Mouse (Mus musculus) lung, postnatal 4 days (tissue): ENCODE results near the gene Ksr1.

Experiments
- DNase-seq, 2 experiments: peaks; one replicate each; pipeline ENCODE4 v3.0.0; 2021

Gene Ksr1

GRCm38 (mm10) chr11:79062897-79063296 is 83.3 kb downstream of the Ksr1 start:
- no peak for DNase-seq

GRCm38 (mm10) chr11:79061839-79062238 is 84.4 kb downstream of the Ksr1 start:
- no peak for DNase-seq

- no peak for DNase-seq
These were observed 86.4 kb downstream of the Ksr1 start for GRCm38 (mm10) chr11:79059850-79060249.

DNA sequence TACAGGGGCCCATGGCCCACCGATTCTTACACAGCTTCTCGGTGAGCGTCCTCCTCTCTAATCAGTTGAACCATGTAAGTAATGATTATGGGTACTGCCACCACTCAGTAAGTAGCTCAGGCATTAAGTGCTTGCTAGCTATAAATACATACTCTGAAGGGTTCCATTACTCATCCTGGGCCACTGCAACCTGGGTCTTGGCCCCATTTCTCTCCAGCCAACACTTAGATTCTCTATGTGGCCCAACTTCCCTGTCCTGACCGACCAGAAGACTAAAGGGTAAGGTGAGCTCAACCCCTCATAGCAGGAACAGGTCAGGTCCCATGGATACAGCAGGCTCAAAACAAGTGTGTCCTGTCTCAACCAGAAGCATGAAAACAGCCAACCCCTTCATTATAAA is 87.1 kb downstream of the Ksr1 start:
- DNase-seq: no peak

GRCm38 (mm10) chr11:79058610-79059009 is 87.6 kb downstream of the Ksr1 start:
- no peak for DNase-seq

DNA sequence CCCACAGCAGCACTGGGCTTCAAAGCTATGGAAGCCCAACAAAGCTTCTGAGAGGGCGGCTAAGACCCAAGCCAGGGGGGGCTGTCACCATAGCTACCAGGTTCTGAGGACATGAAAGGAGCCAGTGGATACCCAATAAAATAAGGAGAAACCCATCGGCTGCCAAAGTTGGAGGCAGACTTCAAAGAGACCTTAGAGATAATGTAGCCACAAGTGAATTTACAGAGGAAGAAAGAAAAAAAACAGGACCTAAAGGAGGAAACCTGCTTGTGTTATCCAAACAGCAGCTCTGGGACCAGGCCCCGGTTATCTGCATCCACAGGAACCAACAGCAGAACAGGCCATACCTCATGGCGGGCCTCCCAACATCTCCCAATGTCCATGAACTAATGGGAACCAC is 88.4 kb downstream of the Ksr1 start:
- no peak for DNase-seq

DNA sequence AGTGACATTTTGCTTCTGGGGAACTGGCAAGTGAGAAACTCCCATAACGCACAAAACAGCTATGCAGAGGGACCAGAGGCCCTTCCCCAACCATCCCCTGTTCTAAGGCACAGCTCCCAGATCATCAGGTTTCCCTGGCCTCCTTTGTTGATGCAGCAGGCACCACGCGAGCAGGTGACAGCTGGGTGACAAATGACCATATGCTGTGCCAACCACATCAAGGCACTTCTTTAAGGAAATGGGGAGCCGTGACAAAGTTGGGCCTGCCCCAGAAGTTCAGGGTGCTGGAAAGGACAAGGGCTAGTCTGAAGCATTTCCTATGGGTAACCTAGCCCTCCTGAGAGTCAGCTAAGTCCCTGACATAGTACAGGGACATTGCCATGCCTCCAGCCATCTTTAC is 89.3 kb downstream of the Ksr1 start:
- no peak for DNase-seq

- peak; percentile 26 to 49 for DNase-seq
These were observed 90.2 kb downstream of the Ksr1 start for GRCm38 (mm10) chr11:79056027-79056426.

DNA sequence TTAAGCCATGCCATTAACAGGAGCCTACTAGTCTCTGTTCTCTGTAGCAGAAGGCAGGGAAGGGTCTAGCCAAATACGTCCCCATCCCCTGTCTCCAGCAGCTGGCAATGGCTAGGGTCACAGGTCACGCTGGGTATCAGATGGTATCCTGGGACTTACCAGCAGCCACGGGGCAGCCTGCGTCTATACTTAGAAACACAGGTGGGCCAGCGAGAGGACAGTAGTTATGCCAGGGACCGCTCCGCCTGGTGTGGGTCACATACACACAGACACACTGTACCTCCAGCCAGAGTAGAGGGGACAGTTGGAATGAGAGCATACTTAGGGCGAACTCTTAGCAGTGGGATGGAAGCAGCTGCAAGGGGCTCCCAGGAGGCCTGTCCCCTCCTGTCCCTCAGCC is 91.0 kb downstream of the Ksr1 start:
- no peak for DNase-seq

DNA sequence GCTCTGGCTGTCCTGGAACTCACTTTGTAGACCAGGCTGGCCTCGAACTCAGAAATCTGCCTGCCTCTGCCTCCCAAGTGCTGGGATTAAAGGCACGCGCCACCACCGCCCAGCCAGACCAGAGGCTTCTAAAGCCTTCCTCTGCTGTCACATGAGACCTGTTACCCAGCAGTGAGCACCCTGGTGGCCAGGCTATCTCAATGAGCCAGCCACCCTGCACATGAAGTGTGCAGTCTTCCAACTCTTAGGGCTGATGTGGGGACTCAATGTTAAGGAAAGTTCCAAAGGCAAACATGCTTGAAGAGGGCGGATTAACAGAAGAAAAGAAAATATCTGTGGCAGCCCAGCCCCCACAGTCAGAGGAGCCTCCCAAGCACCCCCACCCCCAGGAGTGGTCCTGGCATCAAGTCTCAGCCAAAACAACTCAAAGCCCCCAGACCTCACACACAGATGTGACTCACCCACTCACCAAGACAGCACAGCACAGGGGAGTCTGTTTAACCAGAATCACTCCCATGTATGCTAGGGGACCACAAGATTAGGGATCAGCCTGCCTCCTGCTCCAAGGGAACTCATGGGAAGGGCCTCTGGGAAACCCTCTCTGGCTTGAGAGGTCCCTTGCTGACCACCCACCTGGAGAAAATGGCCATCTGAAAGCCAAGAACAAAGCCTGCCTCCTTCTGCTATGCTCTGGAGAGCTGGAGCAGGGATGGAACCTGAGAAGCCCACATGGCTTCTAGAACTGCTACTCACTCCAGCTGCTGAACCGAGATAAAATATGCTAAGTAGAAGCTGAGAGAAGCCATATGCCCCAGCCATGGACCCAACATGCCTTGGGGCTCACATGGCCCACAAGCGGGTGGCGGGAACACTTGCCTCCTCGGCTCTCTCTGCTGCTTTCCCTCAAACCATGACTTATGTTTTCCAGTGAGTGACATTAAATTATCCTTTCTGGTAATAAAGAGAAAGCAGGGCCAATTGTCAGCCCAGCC is 91.8 kb downstream of the Ksr1 start:
- DNase-seq: no peak

DNA sequence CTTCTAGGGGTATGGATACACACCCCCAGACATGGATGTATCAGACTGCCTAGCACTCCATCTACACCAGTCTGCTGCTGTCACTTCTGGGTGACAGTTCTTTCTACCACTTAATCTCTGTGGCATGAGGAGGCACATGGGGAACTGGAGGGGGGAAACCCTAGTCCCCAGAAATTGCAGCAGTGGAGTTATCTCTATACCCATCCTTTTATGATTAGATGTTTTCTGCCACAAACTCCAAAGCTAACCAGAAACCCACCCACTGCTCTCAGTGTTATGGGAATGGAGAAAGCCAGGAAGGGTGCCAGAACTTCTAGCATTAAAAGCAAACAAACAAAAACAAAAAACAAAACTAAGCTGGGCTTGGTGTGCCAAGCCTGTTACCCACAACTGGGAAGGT is 92.8 kb downstream of the Ksr1 start:
- no peak for DNase-seq

GRCm38 (mm10) chr11:79052769-79053168 is 93.4 kb downstream of the Ksr1 start:
- DNase-seq: no peak

- DNase-seq: no peak
These were observed 94.7 kb downstream of the Ksr1 start for GRCm38 (mm10) chr11:79051522-79051921.

DNA sequence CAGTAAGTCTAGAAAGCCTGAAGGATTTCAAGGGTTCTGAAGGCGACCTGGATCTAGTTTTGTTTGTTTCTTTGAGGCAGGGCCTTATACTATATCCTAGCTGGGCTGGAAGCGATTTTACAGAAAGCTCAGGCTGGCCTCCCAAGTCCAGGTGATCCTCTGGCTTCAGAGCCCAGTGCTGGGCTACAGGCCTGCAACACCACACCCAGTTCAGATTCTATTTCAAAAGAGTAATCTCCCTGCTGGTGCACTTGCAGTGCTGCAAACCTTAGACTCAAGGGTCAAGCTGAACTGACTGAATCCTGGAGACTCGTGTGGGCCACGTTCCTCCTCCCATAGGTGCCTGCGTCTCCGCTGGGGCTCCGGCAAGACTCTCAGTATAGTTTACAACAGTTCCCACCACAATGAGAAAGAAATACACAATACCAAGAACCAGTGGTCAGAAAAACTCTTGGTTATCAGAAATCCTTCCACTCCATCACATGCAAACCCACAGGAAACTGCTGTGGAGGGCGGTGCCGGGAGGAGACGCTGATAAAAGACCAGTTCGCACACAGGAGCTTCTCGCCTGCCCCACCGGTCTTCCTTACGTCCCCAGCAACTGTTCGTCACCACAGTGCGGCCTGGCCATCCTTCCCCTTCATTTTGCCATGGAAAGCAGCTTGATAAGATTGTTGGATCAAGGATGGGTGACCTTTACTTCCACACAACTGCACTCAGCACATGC is 95.3 kb downstream of the Ksr1 start:
- no peak for DNase-seq

DNA sequence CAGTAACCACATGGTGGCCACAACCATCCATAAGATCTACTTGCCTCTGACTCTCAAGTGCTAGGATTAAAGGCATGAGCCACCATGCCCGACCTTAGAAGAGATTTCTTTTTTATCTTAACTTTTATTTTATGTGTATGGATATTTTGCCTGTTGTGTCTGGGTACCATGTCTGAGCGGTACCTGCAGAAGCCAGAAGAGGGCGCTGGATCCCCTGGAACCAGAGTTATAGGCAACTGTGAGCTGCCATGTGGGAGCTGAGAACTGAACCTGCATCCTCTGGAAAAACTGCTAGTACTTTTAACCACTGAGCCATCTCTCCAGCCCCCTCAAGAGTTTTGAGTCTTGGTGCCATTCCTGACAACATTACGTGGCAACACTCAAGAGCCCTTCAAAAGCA is 97.3 kb downstream of the Ksr1 start:
- DNase-seq: no peak

- DNase-seq: no peak
These were observed 99.0 kb downstream of the Ksr1 start for GRCm38 (mm10) chr11:79047180-79047727.

GRCm38 (mm10) chr11:79046561-79047155 is 99.5 kb downstream of the Ksr1 start:
- no peak for DNase-seq

DNA sequence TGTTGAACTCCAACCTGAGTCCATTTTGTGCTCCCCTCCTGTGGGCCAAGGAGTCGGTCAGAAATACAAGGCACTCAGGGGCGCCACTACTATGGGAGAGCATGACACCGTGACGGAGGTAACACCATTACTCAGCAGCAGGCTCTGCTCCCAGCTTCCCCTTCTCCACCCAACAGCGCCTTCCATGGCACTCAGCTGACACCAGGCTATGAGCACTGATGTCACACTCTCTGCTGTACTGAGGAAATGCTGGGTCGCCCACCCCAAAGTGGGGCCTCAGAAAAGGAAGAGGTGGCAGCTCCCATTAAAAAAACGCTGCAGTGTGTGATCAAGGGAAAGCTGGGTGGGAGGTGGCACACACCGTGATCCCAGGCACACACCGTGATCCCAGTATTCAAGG is 101.0 kb downstream of the Ksr1 start:
- DNase-seq: no peak

GRCm38 (mm10) chr11:79044798-79045197 is 101.4 kb downstream of the Ksr1 start:
- no peak for DNase-seq

DNA sequence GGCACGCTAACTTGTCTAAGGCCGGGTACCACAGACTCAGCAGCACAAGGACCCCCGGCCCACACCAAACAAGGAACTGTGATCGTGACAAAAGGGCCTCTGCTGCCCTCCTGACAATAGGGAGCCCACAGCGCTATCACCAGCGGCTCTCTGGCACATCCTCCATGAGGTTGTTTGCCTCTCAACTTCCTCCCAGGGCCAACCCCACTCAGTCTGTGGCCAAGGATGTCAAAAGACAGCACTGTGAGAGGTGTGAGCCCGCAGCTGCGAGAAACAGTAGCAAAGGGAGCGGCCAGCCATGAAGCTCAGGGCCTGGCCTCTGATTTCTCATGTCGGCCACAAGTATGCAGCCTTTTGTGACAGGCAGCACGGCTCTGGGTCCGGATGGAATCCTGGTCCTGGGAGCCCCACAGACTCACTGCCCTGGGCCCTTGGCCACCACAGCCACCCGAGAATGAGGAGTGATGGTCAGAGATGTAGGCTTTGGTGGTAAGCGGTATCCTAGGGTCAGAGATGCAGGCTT is 104.2 kb downstream of the Ksr1 start:
- peak; percentile 45 to 74 for DNase-seq

- DNase-seq: peak; percentile 42 to 61
These were observed 106.7 kb downstream of the Ksr1 start for GRCm38 (mm10) chr11:79039488-79039887.

GRCm38 (mm10) chr11:79037555-79037954 is 108.7 kb downstream of the Ksr1 start:
- DNase-seq: no peak

DNA sequence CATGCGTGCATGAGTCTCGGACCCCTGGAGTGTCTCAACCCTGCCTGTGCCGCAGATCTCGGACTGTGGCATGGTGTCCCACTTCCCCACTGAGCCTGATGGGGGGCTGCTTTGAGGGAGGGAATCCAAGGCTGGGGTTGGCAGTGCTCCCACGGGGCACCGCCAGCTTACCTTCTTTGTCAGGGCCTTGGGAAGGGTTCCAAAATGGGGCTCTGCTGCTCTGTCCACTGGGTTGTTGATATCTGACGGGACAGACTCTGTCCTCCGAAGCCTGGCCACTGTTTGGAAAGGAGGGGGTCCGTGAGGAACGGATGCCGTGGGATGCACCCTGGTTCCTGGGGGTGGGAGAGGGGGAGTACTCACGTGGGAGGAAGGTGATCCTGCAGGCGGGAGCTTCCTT is 109.9 kb downstream of the Ksr1 start:
- no peak for DNase-seq
